Mouse (Mus musculus): ENCODE data around the gene Cep128.

- no peak for TF ChIP-seq POLR2A (IDR thresholded peaks at IDR 0.05; ENCODE audit: insufficient read depth, low read depth, low read length)
- no peak for TF ChIP-seq CTCF (IDR thresholded peaks at IDR 0.05; ENCODE audit: insufficient read depth, low read depth, low read length)
These were observed 28.4 kb upstream of the Cep128 start for GRCm38 (mm10) chr12:91412461-91413182.
